Mouse (Mus musculus) C2C12 (cell line): ENCODE data around the gene Gca.

Source experiments
- CTCF ChIP-seq: IDR thresholded peaks from one replicate; pipeline ENCODE4 v1.5.1; 2011; ENCODE audit not compliant: control insufficient read depth, insufficient read depth, insufficient read length
- MAX ChIP-seq: IDR thresholded peaks from one replicate; pipeline ENCODE4 v1.6.1; 2011; ENCODE audit warnings: mild to moderate bottlenecking, control low read depth
- MYOD1 ChIP-seq: IDR thresholded peaks from one replicate; pipeline ENCODE4 v1.6.1; 2011; ENCODE audit warnings: low read depth; ENCODE audit not compliant: control insufficient read depth, insufficient read length

DNA sequence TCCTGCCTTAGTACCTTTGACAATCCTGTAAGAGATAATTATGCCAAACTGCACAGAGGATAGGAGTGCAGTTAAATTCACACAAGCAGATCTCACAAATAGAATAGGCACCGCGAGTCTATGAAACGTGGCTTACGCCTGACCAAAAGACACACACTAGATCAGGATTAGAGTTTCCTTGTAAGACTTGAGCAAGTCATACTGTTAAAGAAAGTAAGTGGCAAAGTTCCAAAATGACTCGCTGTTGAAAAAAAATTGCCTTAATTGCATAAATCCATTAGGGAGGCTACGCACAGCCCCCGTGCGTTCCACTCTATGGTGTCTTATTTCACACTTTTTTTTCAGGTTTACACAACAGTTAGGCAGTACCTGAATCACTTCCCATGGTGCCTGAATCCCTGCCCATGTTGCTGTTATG is 41.1 kb upstream of the Gca start:
- TF ChIP-seq CTCF = no peak
- no peak for TF ChIP-seq MAX
- TF ChIP-seq MYOD1 = no peak
